Mouse (Mus musculus): ENCODE data around the gene Cfap97d1.
A peak's percentile ranks its signal among the peaks of the same experiment; 100 is the strongest.

The Cfap97d1 gene

DNA sequence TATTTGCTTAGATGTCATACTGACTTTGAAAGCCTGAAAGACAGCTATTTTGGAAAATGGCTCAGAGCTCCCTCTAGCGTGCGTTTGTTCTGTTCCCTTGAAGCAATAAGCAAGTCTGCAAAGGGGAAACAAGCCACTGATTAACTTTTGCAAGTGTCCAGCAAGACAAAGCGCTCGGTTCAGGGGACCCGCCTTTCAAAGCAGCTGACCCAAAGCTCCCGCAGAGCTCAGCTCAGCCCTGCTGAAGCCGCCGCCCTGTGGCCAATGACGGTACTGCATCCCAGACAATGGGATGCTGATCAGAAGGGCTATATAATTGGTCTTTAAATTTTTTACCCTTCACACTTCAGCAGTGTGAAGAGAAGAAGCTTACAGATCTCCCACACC, 56.1 kb downstream of the Cfap97d1 start:
- DNase-seq, result peak; percentile 91

DNA sequence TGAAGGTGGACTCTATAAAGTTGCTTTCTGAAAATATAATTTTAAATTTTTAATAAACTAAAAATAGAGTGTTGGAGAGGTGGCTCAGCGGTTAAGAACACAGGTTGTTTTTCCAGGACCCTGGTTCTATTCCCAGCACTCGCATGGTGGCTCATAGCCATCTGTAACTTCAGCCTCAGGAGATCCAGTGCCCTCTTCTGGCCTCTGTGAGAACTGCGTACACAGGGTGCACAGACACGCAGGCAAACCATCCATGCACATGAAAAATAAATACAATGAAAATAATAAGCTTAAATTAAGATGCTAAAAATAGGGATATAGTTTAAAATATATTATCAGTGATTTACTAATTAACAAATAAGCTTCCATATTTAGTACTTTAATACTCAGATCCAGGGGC, 56.6 kb downstream of the Cfap97d1 start:
- no peak for DNase-seq

DNA sequence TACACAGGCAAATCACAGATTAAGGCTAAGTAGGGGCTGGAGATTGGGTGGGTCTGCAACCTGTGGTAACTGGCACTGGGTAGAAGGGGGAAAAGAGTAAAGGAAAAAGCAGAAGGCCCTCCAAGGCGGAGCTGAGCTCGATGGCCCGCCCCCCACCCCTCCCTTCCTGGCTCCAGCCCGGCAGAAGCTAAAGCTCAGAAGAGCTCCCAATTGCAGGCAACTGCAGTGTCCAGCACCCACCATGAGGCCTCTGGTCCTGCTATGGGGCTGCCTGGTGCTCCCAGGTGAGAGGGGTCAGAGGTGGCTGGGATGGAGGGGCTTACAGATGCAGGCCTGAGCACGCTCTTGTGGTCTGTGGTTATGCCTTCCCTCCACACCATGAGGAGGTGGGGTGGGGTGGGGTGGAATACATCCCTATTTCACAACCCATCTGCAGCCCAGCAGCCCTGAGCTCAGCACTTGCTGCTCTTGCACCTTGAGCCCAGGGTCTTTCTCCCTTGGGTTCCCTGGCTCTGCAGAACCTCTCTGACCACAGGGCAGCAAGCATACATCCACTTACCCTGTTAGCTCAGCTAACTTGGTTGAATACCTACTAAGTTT, 57.4 kb downstream of the Cfap97d1 start, which contains the start of gene Cd300lg:
Cd300lg (plus strand) TSS at position 160 of the 600 bp plus-strand sequence.
- DNase-seq, result peak; percentile 37

All from kidney, adult 18-20 months (tissue).